Mouse (Mus musculus) erythroblast, embryonic 14.5 days (primary cell): ENCODE measurements around the gene Dlg2.

Source experiments
- GATA1 ChIP-seq: IDR thresholded peaks from 2 replicates; pipeline ENCODE4 v1.6.1; 2012; ENCODE audit warnings: low read length, inconsistent platforms, mixed read lengths
- TAL1 ChIP-seq: IDR thresholded peaks from 3 replicates; pipeline ENCODE4 v1.6.1; 2012; ENCODE audit warnings: low read length, inconsistent platforms, mixed read lengths

- TF ChIP-seq TAL1: no peak
- no peak for TF ChIP-seq GATA1
Observed at GRCm38 (mm10) chr7:91412109-91412508, 935.6 kb downstream of the Dlg2 start.
